Mouse (Mus musculus) C2C12 (cell line): ENCODE measurements around the gene Gm5134.

Experiments
- CEBPB ChIP-seq: IDR thresholded peaks from one replicate; pipeline ENCODE4 v1.6.1; 2011; ENCODE audit warnings: low read depth, mild to moderate bottlenecking, control low read depth, moderate library complexity
- CTCF ChIP-seq: IDR thresholded peaks from one replicate; pipeline ENCODE4 v1.5.1; 2011; ENCODE audit not compliant: control insufficient read depth, insufficient read depth, insufficient read length
- MAX ChIP-seq: IDR thresholded peaks from one replicate; pipeline ENCODE4 v1.6.1; 2011; ENCODE audit warnings: mild to moderate bottlenecking, control low read depth
- MYOD1 ChIP-seq: IDR thresholded peaks from one replicate; pipeline ENCODE4 v1.6.1; 2011; ENCODE audit warnings: low read depth; ENCODE audit not compliant: control insufficient read depth, insufficient read length
- MYOG ChIP-seq: IDR thresholded peaks from one replicate; pipeline ENCODE4 v1.6.1; 2011; ENCODE audit not compliant: control insufficient read depth, insufficient read length; ENCODE audit errors: extremely low read depth
- USF1 ChIP-seq: IDR thresholded peaks from one replicate; pipeline ENCODE4 v1.6.1; 2011; ENCODE audit warnings: low read depth, mild to moderate bottlenecking, control low read depth, moderate library complexity

DNA sequence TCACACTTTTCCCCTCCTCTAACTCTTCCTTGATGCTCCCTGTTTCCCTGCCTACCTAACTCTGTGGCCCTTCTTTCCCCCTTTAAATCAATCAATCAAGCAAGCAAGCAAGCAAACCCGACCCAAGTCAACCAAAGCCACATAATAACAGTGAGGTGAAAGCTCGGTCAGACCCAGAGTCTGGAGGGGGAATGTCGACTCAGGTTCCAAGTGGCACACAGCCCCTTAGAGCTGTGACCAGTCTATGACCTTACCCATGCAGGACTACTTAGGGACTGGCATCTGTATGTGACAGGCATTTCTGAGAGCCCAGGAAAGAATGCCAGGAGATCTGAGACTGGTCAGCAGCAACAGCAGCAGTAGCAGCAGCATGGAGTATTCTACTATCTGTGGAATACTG lies 42.0 kb downstream of the Gm5134 start:
- TF ChIP-seq USF1 (no peak), CTCF (no peak), MAX (no peak), MYOD1 (no peak), CEBPB (no peak), MYOG (no peak)
